Mouse (Mus musculus) G1E (cell line): ENCODE measurements at regions not wholly inside any gene's neighbourhood (a gene's known extent, or its start where the extent isn't known, plus 50 kb on each side); places are given as distances from the start of the nearest gene placed in this dataset.

Experiments
- ATAC-seq: 2 replicates; pipeline ENCODE4 v1.8.0; 2016; ENCODE audit warnings: mild to moderate bottlenecking; ENCODE audit not compliant: insufficient number of reproducible peaks, poor library complexity, low FRiP score, severe bottlenecking; ENCODE audit errors: extremely low read depth
- DNase-seq: peaks from one replicate; pipeline ENCODE4 v3.0.0; 2012; ENCODE audit warnings: low spot score
- H3K27me3 ChIP-seq: 2 replicates; pipeline ENCODE4 v1.6.1; 2012; ENCODE audit warnings: mild to moderate bottlenecking, low read length, inconsistent platforms; ENCODE audit not compliant: insufficient read depth
- H3K36me3 ChIP-seq: replicated peaks from 2 replicates; pipeline ENCODE3; 2012; ENCODE audit warnings: mild to moderate bottlenecking, inconsistent platforms
- H3K4me1 ChIP-seq: 2 replicates; pipeline ENCODE4 v1.6.1; 2012; ENCODE audit warnings: low read depth, low read length, inconsistent platforms, mixed read lengths; ENCODE audit not compliant: insufficient read depth
- H3K4me3 ChIP-seq: 2 replicates; pipeline ENCODE4 v1.5.1; 2012; ENCODE audit warnings: low read depth, mild to moderate bottlenecking, inconsistent platforms, low read length, moderate library complexity, mixed read lengths
- H3K9me3 ChIP-seq: replicated peaks from 2 replicates; pipeline ENCODE4 v1.6.1; 2012; ENCODE audit warnings: inconsistent platforms
- CTCF ChIP-seq: IDR thresholded peaks from 2 replicates; pipeline ENCODE4 v1.5.1; 2012; ENCODE audit warnings: low read depth, low read length, inconsistent platforms, mixed read lengths
- GATA1 ChIP-seq: IDR thresholded peaks from 2 replicates; pipeline ENCODE4 v1.6.1; 2012; ENCODE audit warnings: borderline replicate concordance, low read length, inconsistent platforms, mixed read lengths
- GATA2 ChIP-seq: IDR thresholded peaks from 2 replicates; pipeline ENCODE4 v1.6.1; 2012; ENCODE audit warnings: low read depth, low read length, inconsistent platforms, borderline replicate concordance
- POLR2AphosphoS5 ChIP-seq: IDR thresholded peaks from 2 replicates; pipeline ENCODE4 v1.6.1; 2012; ENCODE audit warnings: low read depth, low read length, inconsistent platforms; ENCODE audit not compliant: insufficient replicate concordance
- TAL1 ChIP-seq: conservative IDR thresholded peaks from 2 replicates; pipeline ENCODE4 v1.6.1; 2012; ENCODE audit warnings: low read depth, low read length, inconsistent platforms, mixed read lengths

GRCm38 (mm10) chr16:49985082-49986076 lies 185.0 kb downstream of the Cd47 start:
- H3K9me3 ChIP-seq = no peaks in the 10 kb centered on the region
- H3K4me3 ChIP-seq = no peak overlapping the region
- TF ChIP-seq TAL1 = no peak
- DNase-seq = no peak
- H3K36me3 ChIP-seq = no peaks in the 10 kb centered on the region
- peaks cover 19% of the 10 kb centered on the region for H3K4me1 ChIP-seq
- no peak for ATAC-seq
- H3K27me3 ChIP-seq = peaks cover 6% of the 10 kb centered on the region; the same call in 1 of the 2 replicates

GRCm38 (mm10) chr16:49986954-49987353 lies 186.6 kb downstream of the Cd47 start:
- Histone ChIP-seq H3K4me1 (peaks cover 19% of the 10 kb centered on the region), H3K27me3 (peaks cover 6% of the 10 kb centered on the region; the same call in 1 of the 2 replicates), H3K9me3 (no peaks in the 10 kb centered on the region), H3K4me3 (no peak overlapping the region), H3K36me3 (no peaks in the 10 kb centered on the region)
- DNase-seq (peak; percentile 15), ATAC-seq (peak; percentile 87)
- TF ChIP-seq POLR2AphosphoS5 (no peak), CTCF (no peak), GATA2 (no peak), TAL1 (no peak), GATA1 (no peak)

GRCm38 (mm10) chr16:49995822-49996221 lies 195.5 kb downstream of the Cd47 start:
- Histone ChIP-seq H3K4me3 (no peak overlapping the region), H3K9me3 (no peaks in the 10 kb centered on the region), H3K4me1 (peaks cover 4% of the 10 kb centered on the region), H3K27me3 (peaks cover 16% of the 10 kb centered on the region; the same call in 1 of the 2 replicates), H3K36me3 (no peaks in the 10 kb centered on the region)
- no peak for ATAC-seq
- TF ChIP-seq GATA2 (no peak), CTCF (no peak), TAL1 (no peak), GATA1 (no peak), POLR2AphosphoS5 (no peak)
- DNase-seq = no peak

GRCm38 (mm10) chr16:49996593-49996992 lies 196.3 kb downstream of the Cd47 start:
- Histone ChIP-seq H3K4me1 (peaks cover 4% of the 10 kb centered on the region), H3K27me3 (peaks cover 18% of the 10 kb centered on the region; the same call in 1 of the 2 replicates), H3K36me3 (no peaks in the 10 kb centered on the region), H3K9me3 (no peaks in the 10 kb centered on the region), H3K4me3 (no peak overlapping the region)
- ATAC-seq = no peak
- DNase-seq = no peak
- no peak for TF ChIP-seq POLR2AphosphoS5
- TF ChIP-seq GATA1 = no peak
- TF ChIP-seq GATA2 = no peak

GRCm38 (mm10) chr16:49997040-49997439 lies 196.7 kb downstream of the Cd47 start:
- peaks cover 4% of the 10 kb centered on the region for H3K4me1 ChIP-seq
- no peak overlapping the region for H3K4me3 ChIP-seq
- no peaks in the 10 kb centered on the region for H3K36me3 ChIP-seq
- peaks cover 18% of the 10 kb centered on the region; the same call in 1 of the 2 replicates for H3K27me3 ChIP-seq
- no peak for DNase-seq
- no peak for ATAC-seq
- no peak for TF ChIP-seq GATA1
- no peak for TF ChIP-seq GATA2
- TF ChIP-seq POLR2AphosphoS5 = no peak
- no peak for TF ChIP-seq CTCF
- no peak for TF ChIP-seq TAL1
- no peaks in the 10 kb centered on the region for H3K9me3 ChIP-seq

GRCm38 (mm10) chr16:50000805-50001204 lies 200.5 kb downstream of the Cd47 start:
- DNase-seq (no peak), ATAC-seq (no peak)
- H3K4me1 ChIP-seq = peaks cover 4% of the 10 kb centered on the region
- no peaks in the 10 kb centered on the region for H3K9me3 ChIP-seq
- H3K4me3 ChIP-seq = no peak overlapping the region
- TF ChIP-seq GATA2 = no peak
- TF ChIP-seq CTCF = no peak
- TF ChIP-seq TAL1 = no peak
- no peak for TF ChIP-seq GATA1
- TF ChIP-seq POLR2AphosphoS5 = no peak
- H3K27me3 ChIP-seq = peaks cover 18% of the 10 kb centered on the region; the same call in 1 of the 2 replicates
- H3K36me3 ChIP-seq = no peaks in the 10 kb centered on the region
